ENCODE assay signal across 8 mouse cellular contexts in genomic region chr8:87938351-87939232, GRCm38 (mm10). TPM values are rescaled to one million over a fixed set of nuclear protein-coding genes. Genes with fewer than 3 reads are reported as not detected.
A peak's percentile ranks its signal among the peaks of the same experiment; 100 is the strongest.
DNase-seq lines count a peak whose midpoint lies in the region; ATAC-seq and TF ChIP-seq lines count a peak whose summit lies in the region.

No protein-coding gene starts in this region.

- H3K4me1 ChIP-seq in embryonic facial prominence, embryonic 11.5 days (ENCODE audit: control insufficient read depth, insufficient read depth, low read length): peaks cover 11% of the 10 kb centered on the region
- H3K4me1 ChIP-seq in heart, adult 2 months (ENCODE audit: control insufficient read depth, insufficient read depth, low read length): peaks cover 19% of the 10 kb centered on the region
- H3K4me1 ChIP-seq in lung, embryonic 14.5 days (ENCODE audit: insufficient read depth): peaks cover 35% of the 10 kb centered on the region

- H3K4me2 ChIP-seq in embryonic facial prominence, embryonic 11.5 days (ENCODE audit: low read depth, low read length): peak overlapping the region; percentile 58
- H3K4me2 ChIP-seq in lung, embryonic 14.5 days: peak overlapping the region; percentile 69

- no peaks in the 10 kb centered on the region for H3K27me3 ChIP-seq in embryonic facial prominence, embryonic 11.5 days (ENCODE audit: control insufficient read depth, insufficient read depth, low read length)
- H3K27me3 ChIP-seq in heart, adult 2 months (ENCODE audit: control insufficient read depth, insufficient read depth, low read length): no peaks in the 10 kb centered on the region
- H3K27me3 ChIP-seq in lung, embryonic 14.5 days (ENCODE audit: insufficient read depth, low read length): no peaks in the 10 kb centered on the region

- no peak for TF ChIP-seq EP300 in heart, adult 2 months (IDR thresholded peaks at IDR 0.05; ENCODE audit: insufficient read depth, low read depth, low read length)

- TF ChIP-seq POLR2A in heart, adult 2 months (IDR thresholded peaks at IDR 0.05; ENCODE audit: insufficient read depth, low read depth, low read length): 0 out of 2 replicates have a peak, but pooled peaks have one; percentile 40

- no peak for TF ChIP-seq CTCF in heart, adult 2 months (IDR thresholded peaks at IDR 0.05)
- no peak for TF ChIP-seq CTCF in lung, embryonic 14.5 days (IDR thresholded peaks at IDR 0.05; ENCODE audit: low read depth)

- H3K9me3 ChIP-seq in embryonic facial prominence, embryonic 11.5 days (replicated peaks; ENCODE audit: control insufficient read depth, low read length): no peaks in the 10 kb centered on the region
- no peaks in the 10 kb centered on the region for H3K9me3 ChIP-seq in lung, embryonic 14.5 days (ENCODE audit: low read depth, low read length)

- H3K36me3 ChIP-seq in embryonic facial prominence, embryonic 11.5 days (replicated peaks; ENCODE audit: control insufficient read depth, insufficient read depth, low read depth, low read length): no peaks in the 10 kb centered on the region
- no peaks in the 10 kb centered on the region for H3K36me3 ChIP-seq in heart, adult 2 months (ENCODE audit: control insufficient read depth, insufficient read depth, low read length)
- no peaks in the 10 kb centered on the region for H3K36me3 ChIP-seq in lung, embryonic 14.5 days (ENCODE audit: insufficient read depth)

- H3K4me3 ChIP-seq in embryonic facial prominence, embryonic 11.5 days (ENCODE audit: low read depth, low read length): peak overlapping the region; percentile 20
- H3K4me3 ChIP-seq in heart, adult 2 months: peak overlapping the region; percentile 9
- H3K4me3 ChIP-seq in lung, embryonic 14.5 days (ENCODE audit: low read depth, low read length): peak overlapping the region; percentile 29

- no peaks in the 10 kb centered on the region for H3K79me2 ChIP-seq in heart, adult 2 months (replicated peaks; ENCODE audit: control insufficient read depth, insufficient read depth, low read length)

- peak; percentile 90 for ATAC-seq in embryonic facial prominence, embryonic 11.5 days (replicated peaks; ENCODE audit: insufficient number of reproducible peaks, low FRiP score, low TSS enrichment, low read depth)
- ATAC-seq in lung, embryonic 14.5 days (ENCODE audit: insufficient read depth): peak; percentile 96
- no peak for ATAC-seq in CD4-positive, CD25-positive, alpha-beta regulatory T cell, adult 4 months

- H3K27ac ChIP-seq in embryonic facial prominence, embryonic 11.5 days (replicated peaks; ENCODE audit: low read depth, low read length): peak overlapping the region; percentile 83
- H3K27ac ChIP-seq in heart, adult 2 months: peak overlapping the region; percentile 52
- peak overlapping the region; percentile 90 for H3K27ac ChIP-seq in lung, embryonic 14.5 days (ENCODE audit: low read depth)

- intact Hi-C loops in heart, adult 2 months (cut with DNase I): loop anchor here (5.0 kb wide), 1 partner anchor 136 kb away; no protein-coding TSS in a partner anchor

- under 1% methylated on average over 20 of the region's 20 CpGs for WGBS in embryonic facial prominence, embryonic 11.5 days
- 5% methylated on average over 20 of the region's 20 CpGs for WGBS in heart, adult 2 months
- 3% methylated on average over 20 of the region's 20 CpGs for WGBS in lung, embryonic 14.5 days

- peak overlapping the region; percentile 33 for H3K9ac ChIP-seq in embryonic facial prominence, embryonic 11.5 days (replicated peaks; ENCODE audit: low read length)
- H3K9ac ChIP-seq in heart, adult 2 months (ENCODE audit: low read depth, low read length): peak overlapping the region; percentile 26
- peak overlapping the region; percentile 47 for H3K9ac ChIP-seq in lung, embryonic 14.5 days

- DNase-seq in layer of hippocampus, adult 11-12 months (ENCODE audit: low spot score): peak; percentile 42
- DNase-seq in layer of hippocampus, adult 9-10 months (ENCODE audit: low spot score): no peak
- peak; percentile 90 for DNase-seq in embryonic facial prominence, embryonic 11.5 days (ENCODE audit: low spot score)
- peak; percentile 64 to 65 for DNase-seq in heart, adult 2 months
- DNase-seq in kidney, postnatal 10 days: peak; percentile 71
- peak; percentile 92 for DNase-seq in lung, embryonic 14.5 days
- DNase-seq in retina, postnatal 1 day: peak; percentile 94

RNA-seq across cellular contexts. Expression of gene Zfp423, which starts 20.8 kb away (rescaled TPM):
- 25.4 and 30.4 TPM in 2 replicates for polyA plus RNA-seq in embryonic facial prominence, embryonic 11.5 days (2014; fragmentation: Nextera tagmentation; extraction: Ambion mirVana)
- total RNA-seq in heart, adult 2 months (2021): 1 to 10 TPM; 4.8 to 5.3 TPM
- polyA plus RNA-seq in heart, adult 2 months (2012; rRNA removed): 4.3 and 7.3 TPM in 2 replicates
- polyA plus RNA-seq in lung, embryonic 14.5 days (2014; fragmentation: Nextera tagmentation; extraction: Ambion mirVana): 16.3 and 18.1 TPM in 2 replicates
- not detected for polyA plus RNA-seq in CD4-positive, CD25-positive, alpha-beta regulatory T cell, adult 4 months (2017; shearing (Covaris generic))
